Mouse (Mus musculus) MEL (cell line): ENCODE data around the gene Fmo9.

Source experiments
- CTCF ChIP-seq, 3 experiments: IDR thresholded peaks in 2 of 3; conservative IDR thresholded peaks in 1 of 3; 2 replicates each; pipeline ENCODE4 v1.5.1; 2011 to 2012; ENCODE audit warnings: low read length in 3 of 3, low read depth in 2 of 3, mild to moderate bottlenecking in 2 of 3, improper control_type of control experiment in 1 of 3, inconsistent platforms in 1 of 3, mixed read lengths in 1 of 3, moderate library complexity in 1 of 3; ENCODE audit not compliant: control insufficient read depth in 1 of 3, insufficient read depth in 1 of 3, poor library complexity in 1 of 3, severe bottlenecking in 1 of 3
- E2F4 ChIP-seq: IDR thresholded peaks from 2 replicates; pipeline ENCODE4 v1.6.1; 2011; ENCODE audit warnings: low read depth, low read length, improper control_type of control experiment, borderline replicate concordance
- ELF1 ChIP-seq: IDR thresholded peaks from 2 replicates; pipeline ENCODE4 v1.6.1; 2014; ENCODE audit warnings: low read depth, mild to moderate bottlenecking, inconsistent platforms, low read length, improper control_type of control experiment, moderate library complexity
- ETS1 ChIP-seq: IDR thresholded peaks from 2 replicates; pipeline ENCODE4 v1.6.1; 2012; ENCODE audit warnings: low read depth, mild to moderate bottlenecking, inconsistent platforms, low read length, improper control_type of control experiment, moderate library complexity
- GABPA ChIP-seq: IDR thresholded peaks from 2 replicates; pipeline ENCODE4 v1.6.1; 2012; ENCODE audit warnings: low read depth, mild to moderate bottlenecking, inconsistent platforms, low read length, improper control_type of control experiment, moderate library complexity
- MAX ChIP-seq: IDR thresholded peaks from 2 replicates; pipeline ENCODE4 v1.6.1; 2011; ENCODE audit warnings: low read length, improper control_type of control experiment
- MAZ ChIP-seq: IDR thresholded peaks from 2 replicates; pipeline ENCODE4 v1.6.1; 2012; ENCODE audit warnings: low read depth, mild to moderate bottlenecking, inconsistent platforms, low read length, improper control_type of control experiment
- MXI1 ChIP-seq: IDR thresholded peaks from 2 replicates; pipeline ENCODE4 v1.6.1; 2011; ENCODE audit warnings: mild to moderate bottlenecking, low read depth, low read length, improper control_type of control experiment
- POLR2A ChIP-seq, 2 experiments: IDR thresholded peaks; 2 replicates each; pipeline ENCODE4 v1.6.1; 2011 to 2012; ENCODE audit warnings: low read length in 2 of 2, mild to moderate bottlenecking in 2 of 2, control low read depth in 1 of 2, improper control_type of control experiment in 1 of 2, low read depth in 1 of 2, moderate library complexity in 1 of 2; ENCODE audit not compliant: control insufficient read depth in 1 of 2, insufficient read depth in 1 of 2, poor library complexity in 1 of 2
- TCF12 ChIP-seq: IDR thresholded peaks from 2 replicates; pipeline ENCODE4 v1.6.1; 2014; ENCODE audit warnings: low read depth, mild to moderate bottlenecking, inconsistent platforms, low read length, improper control_type of control experiment, moderate library complexity

DNA sequence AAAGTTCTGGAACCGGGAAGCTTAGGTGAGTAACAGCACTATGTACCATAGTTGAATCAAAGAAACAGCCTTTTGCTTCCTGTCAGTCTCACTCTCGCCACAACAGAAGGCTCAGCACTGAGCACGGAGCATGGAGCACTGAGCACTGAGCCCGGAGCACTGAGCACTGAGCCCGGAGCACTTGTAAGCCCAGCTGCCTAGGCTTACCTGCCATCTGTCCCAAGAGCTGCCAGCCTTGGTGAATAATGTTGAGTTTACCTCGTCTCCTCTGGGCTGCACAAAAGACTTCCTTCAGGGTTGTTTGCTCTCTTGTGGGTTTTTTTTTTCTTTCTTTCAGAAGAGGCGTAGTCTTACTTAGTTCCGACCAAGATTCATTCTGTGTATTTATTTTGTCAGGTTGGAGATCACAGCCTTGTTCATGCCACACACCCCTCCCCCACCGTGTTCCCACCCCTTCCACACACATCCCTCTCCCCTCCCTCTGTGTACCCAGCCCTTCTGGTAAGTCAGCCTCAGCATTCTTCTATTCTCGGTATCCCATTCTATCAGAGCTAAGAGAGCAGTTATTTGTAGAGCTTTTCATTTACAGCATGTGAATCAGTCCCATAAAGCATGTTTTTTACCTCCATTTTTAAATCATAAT lies 20.7 kb upstream of the Fmo9 start:
- no peak for TF ChIP-seq CTCF (IDR thresholded peaks at IDR 0.05 in 2 of 3, conservative IDR thresholded peaks at IDR 0.05 in 1 of 3; ENCODE audit: control insufficient read depth in 1 of 3, insufficient read depth in 1 of 3, low read depth in 2 of 3, low read length in 3 of 3, poor library complexity in 1 of 3, severe bottlenecking in 1 of 3)
- TF ChIP-seq MXI1: no peak
- TF ChIP-seq E2F4: no peak
- no peak for TF ChIP-seq ETS1
- TF ChIP-seq ELF1: no peak
- no peak for TF ChIP-seq MAX
- TF ChIP-seq GABPA: no peak
- no peak for TF ChIP-seq TCF12
- TF ChIP-seq MAZ: no peak
- no peak for TF ChIP-seq POLR2A (IDR thresholded peaks at IDR 0.05; ENCODE audit: control insufficient read depth in 1 of 2, insufficient read depth in 1 of 2, low read depth in 1 of 2, low read length in 2 of 2, poor library complexity in 1 of 2)
